Mouse (Mus musculus) large intestine, adult 2 months (tissue): ENCODE results near the gene Hist1h1a. TPM values are rescaled to one million over a fixed set of nuclear protein-coding genes. Genes with fewer than 3 reads are reported as not detected.
"Not testable (repeated sequence)": the region's sequence is repeated elsewhere in the genome, so short reads cannot be mapped to it uniquely, and the experiment has no call there.

Experiments used
- DNase-seq: peaks from one replicate; pipeline ENCODE4 v3.0.0-alpha.2; 2012; ENCODE audit warnings: low read depth, low spot score
- WGBS: fragments of 180-500 bp; shearing (Covaris S2); methylation state at CpG from one replicate; pipeline ENCODE4 v1.1.7; 2018; 5-methylcytosine and 5-hydroxymethylcytosine counted together
- polyA plus RNA-seq: library from polyadenylated mRNA; depleted of rRNA; stranded (reverse); fragments of >200 nt; gene quantifications from 2 replicates; pipeline ENCODE4 v1.2.3, GENCODE M21; 2012

The Hist1h1a gene
- polyA plus RNA-seq, 1 experiment, result 1.3 TPM

DNA sequence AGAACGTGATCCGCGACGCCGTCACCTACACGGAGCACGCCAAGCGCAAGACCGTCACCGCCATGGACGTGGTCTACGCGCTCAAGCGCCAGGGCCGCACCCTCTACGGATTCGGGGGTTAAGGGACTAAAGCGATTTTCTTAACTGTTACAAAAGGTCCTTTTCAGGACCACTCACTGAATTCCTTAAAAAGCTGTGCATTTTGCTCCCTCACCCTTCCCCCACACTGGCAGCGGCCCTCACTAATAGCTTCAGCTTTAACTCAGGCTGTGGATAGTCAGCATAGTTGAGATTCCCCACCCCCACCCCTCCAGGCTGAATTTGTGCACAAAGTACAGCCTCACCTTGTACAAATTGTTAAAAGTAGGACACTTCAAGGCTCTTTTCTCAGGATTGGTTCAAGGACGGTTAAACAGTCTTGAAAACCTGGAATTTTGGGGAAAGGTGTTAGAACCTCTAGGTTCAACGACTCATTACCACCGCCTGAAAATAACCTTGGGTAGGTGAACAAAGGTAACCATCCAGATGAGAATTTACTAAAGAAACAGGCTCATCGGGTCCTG lies 6.2 kb upstream of the Hist1h1a start:
- no peak for DNase-seq
- under 1% methylated on average over 18 of the region's 23 CpGs for WGBS

DNA sequence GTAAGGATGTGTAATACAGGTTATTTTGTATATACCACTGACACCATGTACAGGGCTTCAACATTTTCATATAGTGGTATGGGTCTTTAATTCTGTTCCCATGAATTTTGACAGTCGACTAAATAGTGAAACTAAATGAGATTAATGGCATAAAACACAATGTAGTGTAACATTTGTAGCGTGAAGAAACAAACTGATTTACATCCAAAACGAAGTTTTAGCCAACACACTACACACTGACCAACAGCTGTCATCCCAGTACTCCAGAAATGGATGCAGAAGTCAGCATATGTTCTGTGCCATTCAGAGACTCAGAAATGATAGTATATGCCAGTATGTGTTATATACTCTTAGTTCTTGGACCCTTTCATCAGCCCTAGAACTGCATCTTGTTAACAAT lies 5.5 kb upstream of the Hist1h1a start:
- 41% methylated on average over 3 of the region's 3 CpGs for WGBS

DNA sequence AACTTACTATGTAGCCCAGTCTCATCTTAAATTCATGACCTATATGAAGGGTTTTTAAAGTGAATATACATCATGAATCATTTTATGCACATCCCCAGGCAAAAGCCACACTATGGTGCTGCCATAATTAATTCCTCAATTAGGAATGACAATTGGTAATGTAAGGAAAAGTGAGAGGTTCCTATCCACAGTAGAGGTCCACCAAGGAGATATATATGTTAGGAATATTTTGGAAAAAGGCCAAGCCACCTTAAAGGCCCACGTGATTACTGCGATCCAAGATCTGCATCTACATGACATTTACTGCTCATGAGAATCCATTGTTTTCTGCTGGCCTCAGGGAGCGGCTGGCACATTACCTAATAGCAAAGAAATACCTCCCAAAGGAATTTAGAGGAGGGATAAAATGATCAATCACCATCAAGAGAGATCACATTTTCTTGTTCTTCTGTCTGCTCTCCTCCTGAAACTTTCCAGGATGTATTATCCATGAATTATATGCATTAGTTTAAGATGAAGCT lies 4.2 kb upstream of the Hist1h1a start:
- 85% methylated on average over 3 of the region's 3 CpGs for WGBS
- DNase-seq, result no peak

More for the DNA sequence above, 5.5 kb upstream of the Hist1h1a start:
- no peak for DNase-seq

DNA sequence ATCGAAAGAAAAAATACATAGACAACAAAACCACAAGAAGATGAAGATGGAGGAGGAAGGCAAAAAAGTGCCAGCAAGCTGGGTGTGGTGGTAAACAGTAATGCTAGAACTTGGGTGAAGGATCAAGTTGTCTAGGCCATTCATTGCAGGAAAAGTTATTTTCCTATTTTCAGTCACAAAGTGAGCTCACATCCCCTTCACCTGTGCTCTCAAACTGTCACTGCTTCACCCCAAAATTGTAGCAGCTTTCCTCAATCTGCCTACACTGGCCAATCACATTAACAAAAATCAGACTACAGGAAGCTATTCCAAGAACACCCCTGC lies 3.6 kb upstream of the Hist1h1a start:
- DNase-seq, result no peak
- WGBS, result 67% methylated on average over 1 of the region's 1 CpGs

DNA sequence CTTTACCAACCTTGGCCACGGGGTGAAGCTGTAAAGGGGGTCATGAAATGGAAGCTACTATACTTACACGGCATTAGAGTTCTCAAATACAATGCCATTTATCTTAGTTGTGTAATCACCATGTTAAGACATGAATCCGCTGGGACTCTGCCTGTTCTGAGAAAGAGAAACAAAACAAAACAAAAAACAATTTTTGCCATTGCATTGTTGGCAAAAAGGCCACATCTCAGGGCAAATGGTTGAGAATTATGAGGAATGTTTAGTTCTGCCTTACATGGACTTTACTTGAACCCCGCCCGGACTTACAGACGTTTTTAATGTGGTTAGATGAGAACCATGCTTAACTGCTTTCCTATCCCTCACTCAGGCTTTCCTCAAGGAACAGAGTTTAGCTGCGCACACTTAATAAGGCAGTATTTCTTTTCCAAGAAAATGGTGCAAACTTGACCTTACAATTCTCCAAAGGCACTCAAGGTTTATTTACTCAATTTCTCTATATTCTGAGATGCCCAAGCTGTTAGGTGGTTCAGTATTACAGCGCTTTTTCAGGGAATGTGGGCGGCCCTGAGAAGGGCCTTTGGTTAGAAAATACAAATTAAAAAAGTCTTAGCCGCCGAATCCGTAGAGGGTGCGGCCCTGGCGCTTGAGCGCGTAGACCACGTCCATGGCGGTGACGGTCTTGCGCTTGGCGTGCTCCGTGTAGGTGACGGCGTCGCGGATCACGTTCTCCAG lies 3.1 kb upstream of the Hist1h1a start:
- 2% methylated on average over 26 of the region's 27 CpGs for WGBS
- DNase-seq, result no peak

DNA sequence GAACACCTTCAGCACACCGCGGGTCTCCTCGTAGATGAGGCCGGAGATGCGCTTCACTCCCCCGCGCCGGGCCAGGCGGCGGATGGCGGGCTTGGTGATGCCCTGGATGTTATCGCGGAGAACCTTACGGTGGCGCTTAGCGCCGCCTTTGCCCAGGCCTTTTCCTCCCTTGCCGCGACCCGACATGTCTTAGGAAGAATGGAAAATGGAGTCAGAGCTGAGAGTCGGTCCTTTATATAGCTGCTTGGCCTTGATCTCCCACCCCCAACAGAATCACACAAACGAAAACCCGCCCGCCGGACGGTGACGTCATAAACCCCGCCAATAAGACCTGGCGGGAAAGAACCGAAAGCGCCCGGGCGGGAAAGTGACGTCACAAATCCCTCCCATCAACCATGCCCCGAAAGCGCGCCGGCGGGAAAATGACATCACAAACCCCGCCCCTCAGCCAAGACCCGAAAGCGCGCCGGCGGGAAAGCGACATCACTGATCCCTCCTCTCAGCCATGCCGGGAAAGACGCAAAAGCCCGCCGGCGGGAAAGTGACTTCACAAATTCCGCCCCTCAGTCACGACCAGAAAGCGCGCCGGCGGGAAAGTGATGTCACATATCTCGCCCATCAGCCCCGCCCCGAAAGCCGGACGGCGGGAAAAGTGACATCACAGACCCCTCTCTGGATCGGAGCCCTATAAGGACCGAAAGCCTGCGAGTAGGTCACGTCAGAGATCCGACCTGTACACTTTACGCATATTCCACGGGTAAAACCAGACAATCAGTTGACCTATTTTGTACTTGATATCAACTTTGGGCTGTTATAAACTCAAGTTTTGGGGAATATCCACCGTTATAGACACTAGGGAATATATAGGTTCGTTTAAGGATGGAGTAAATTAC lies 2.2 kb upstream of the Hist1h1a start, which contains the start of gene Hist1h4a:
Gene Hist1h4a (minus strand): TSS at position 259 of the 893 bp plus-strand sequence.
- WGBS, result 1% methylated on average over 68 of the region's 72 CpGs
- peak; percentile 88 for DNase-seq

DNA sequence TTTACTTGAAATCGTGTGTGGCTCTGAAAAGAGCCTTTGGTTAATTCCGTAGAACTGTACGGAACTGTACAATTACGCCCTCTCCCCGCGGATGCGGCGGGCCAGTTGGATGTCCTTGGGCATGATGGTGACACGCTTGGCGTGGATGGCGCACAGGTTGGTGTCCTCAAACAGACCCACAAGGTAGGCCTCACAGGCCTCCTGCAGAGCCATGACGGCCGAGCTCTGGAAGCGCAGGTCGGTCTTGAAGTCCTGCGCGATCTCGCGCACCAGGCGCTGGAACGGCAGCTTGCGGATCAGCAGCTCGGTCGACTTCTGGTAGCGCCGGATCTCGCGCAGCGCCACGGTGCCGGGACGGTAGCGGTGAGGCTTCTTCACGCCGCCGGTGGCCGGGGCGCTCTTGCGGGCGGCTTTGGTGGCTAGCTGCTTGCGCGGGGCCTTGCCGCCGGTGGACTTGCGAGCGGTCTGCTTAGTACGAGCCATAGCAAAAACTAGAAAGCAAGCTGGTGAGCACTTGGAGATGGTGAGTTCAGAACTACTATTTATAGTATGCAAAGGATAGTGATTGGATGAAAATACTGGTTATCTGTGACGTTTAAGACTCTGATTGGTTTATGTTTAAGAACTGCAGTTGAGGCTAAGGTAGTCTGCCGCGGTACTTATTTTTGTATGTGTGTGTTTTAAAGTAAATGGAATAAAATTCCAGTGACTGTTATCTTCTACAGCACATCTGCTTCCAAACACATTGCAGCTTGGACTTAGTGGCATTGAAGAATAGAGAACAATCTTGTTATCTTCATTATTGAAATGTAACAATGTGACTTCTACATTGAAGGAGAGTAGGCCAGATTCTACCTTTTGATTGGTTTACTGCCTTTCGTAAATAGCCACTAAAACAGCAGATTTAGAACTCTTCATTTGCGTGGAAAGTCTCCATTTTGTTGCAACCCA lies 1.3 kb upstream of the Hist1h1a start, which contains the start of gene Hist1h3a:
Gene Hist1h3a (minus strand): TSS at position 516 of the 951 bp plus-strand sequence.
- WGBS, result under 1% methylated on average over 32 of the region's 52 CpGs
- not testable (repeated sequence) for DNase-seq

DNA sequence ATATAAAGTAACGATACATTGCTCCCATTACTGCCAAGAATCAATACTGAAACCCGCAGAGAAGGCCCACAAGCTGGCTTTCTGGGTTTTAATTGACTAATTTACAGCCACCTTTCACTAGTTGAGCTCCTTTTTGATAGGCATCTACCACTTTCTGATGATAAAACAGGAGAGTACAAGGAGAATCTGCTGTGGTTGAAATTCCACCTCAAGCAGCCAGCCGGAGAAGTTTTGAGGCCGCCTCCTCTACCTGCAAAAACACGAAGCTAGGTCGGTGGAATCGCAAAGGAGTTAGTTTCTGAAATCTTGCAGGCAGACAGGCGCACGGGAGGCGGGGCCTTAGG lies 252 bp upstream of the Hist1h1a start:
- no peak for DNase-seq
- WGBS, result under 1% methylated on average over 10 of the region's 10 CpGs

DNA sequence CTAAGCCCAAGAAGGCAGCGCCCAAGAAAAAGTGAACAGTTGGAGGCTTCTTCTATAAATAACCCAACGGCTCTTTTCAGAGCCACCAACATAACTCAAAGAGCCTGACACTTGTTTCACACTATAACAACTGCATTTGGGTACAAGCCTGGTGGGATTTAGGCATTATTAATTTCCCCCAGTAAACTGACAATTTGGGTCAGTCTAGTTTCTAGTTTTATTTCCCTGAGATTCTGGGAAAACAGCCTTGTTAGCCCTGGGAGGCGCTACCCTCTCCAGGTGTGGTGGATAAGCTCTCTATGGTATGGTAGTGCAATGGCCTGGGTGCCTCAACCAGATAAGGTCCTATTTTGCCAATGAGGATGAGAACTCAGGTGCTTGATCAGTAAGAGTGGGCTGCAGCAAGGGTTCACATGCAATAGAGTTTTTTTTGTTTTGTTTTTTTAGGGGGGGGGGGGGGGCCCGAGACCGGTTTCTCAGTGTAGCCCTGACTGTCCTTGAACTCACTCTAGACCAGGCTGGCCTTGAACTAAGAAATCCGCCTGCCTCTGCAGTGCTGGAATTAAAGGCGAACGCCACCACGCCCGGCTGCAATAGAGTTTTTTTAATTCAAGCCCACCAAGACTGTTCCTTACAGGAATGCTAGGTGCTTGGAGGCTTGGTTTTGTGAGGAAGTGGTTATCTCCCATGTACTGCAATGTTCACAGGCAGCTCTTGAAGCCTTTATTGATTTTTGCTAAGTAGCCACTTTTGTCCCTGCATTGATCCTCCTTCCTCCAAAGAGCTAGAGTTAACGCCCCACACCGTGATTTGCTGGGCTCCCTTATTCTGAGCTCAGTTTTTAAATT lies 1.1 kb downstream of the Hist1h1a start:
- no peak for DNase-seq
- WGBS, result 61% methylated on average over 12 of the region's 12 CpGs

DNA sequence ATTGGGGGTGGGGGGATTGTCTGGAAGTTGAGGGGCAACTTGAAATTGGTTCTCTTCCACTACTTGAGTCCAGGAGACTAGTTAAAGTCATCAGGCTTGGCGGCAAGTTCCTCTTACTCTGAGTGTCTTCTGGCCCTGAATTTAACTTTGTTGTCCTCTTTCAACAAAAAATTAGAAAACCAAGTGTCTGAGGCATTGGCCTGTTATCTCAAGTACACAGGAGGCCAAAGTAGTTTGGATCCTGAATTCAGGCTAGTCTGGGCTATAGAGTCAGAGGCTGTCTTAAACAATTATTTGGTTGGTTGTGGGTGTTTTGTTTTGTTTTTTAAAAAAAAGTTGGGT lies 1.7 kb downstream of the Hist1h1a start:
- DNase-seq, result no peak
- 92% methylated on average over 1 of the region's 1 CpGs for WGBS

DNA sequence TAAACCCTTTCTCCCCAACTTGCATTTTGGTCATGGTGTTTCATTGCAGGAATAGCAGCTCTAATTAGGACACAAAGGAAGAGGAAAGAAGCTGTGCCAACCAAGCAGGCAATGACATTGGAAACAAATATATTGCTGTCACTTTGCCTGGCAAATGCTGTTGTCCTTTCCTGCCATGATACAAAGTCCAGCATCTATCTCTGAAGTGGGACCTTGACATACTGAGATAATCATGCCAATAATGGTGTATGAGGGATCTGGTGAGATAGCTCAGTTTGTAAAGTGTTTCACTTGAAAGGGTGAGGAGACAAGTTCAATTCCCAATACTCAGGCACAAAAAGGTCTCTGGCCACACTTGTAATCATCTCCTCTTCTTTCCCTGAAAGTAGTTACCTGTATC lies 3.3 kb downstream of the Hist1h1a start:
- DNase-seq, result no peak

DNA sequence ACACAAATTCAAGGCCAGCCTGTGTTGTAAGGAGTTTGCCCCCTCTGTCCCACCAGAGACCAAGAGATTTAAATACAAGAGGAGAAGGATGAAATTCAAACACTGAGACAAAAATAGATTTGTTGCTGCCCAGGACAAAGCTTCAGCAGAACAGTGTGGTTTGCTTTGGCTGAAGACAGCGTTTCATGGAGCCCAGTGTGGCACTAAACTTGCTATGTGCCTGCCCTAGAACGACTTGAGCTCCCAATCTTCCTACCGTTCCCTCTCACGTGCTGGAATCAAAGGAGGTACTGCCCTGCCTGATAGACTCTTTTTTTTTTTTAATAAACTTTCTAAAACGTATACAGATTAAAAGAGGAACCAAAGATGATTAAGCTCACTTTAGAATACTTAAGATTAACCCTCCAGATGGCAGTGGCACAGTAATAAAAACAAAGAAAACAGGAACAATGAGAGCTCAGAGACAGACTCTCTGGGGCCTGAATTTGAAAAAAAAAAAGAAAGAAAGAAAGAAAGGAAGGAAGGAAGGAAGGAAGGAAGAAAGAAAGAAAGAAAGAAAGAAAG lies 5.5 kb downstream of the Hist1h1a start:
- no peak for DNase-seq
- WGBS, result 48% methylated on average over 5 of the region's 5 CpGs

DNA sequence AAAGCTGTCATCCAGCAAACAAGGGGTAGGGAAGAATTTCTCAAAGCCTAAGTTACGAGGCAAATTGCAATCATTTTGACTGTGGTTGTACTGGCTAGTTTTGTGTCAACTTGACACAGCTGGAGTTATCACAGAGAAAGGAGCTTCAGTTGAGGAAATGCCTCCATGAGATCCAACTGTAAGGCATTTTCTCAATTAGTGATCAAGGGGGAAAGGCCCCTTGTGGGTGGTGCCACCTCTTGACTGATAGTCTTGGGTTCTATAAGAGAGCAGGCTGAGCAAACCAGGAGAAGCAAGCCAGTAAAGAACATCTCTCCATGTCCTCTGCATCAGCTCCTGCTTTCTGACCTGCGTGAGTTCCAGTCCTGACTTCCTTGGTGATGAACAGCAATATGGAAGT lies 6.1 kb downstream of the Hist1h1a start, which contains the start of gene Trim38:
Gene Trim38 (plus strand): TSS at position 301 of the 400 bp plus-strand sequence.
- WGBS, result 93% methylated on average over 2 of the region's 2 CpGs
- not testable (repeated sequence) for DNase-seq

DNA sequence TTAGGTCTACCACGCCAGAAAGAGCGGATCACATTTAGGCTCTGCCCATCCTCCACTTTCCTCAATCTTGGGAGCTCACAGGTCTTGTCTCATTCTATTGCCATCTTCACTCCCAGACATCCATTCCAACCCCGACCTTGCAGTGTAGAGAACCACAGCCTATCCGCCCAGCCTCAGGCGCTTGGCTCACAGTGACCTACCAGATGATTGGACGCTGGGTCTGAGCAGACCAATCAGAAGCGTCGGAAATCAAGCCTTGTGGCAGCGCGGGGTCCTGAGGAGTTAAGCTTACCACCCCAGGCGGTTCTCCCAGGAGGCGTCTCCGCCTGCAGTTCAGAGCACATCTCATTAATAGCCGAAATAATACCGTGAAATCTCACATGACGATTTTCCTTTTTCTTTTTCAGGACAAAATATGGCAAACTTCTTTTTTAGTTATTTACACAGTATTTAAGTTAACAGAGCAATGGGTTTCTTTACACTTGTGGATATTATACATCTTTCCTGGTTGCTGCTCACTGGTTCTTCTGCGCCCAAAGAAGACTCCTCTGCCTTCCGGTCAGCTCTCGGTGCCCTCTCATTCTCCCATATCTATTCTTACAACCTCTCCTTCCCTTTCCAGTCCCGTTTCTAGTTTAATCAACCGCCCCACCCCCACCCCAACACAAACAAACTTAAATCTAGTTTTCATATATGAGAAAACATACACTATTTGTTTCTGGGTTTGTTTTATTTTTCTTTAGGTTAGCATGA lies 9.3 kb downstream of the Hist1h1a start:
- WGBS, result 41% methylated on average over 21 of the region's 21 CpGs
- DNase-seq, result no peak

DNA sequence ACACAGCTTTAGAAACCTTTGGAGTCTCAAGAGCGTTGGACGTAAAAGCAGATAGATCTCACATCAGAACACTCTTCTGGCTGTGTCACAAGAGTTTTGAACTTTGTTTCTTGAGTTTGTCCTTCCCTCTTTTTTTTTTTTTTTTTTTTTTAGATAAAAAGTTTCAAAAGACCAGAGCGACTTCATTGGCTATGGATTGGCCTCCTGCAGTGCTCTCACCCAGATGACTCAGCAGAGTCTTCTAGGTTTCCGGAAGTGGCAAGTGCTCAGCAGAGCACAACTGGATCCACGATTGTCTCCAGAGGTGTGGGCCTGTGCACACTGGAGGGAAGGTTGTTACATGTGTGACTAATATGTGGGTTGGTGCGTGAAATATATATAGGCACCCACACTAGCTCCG lies 14.9 kb downstream of the Hist1h1a start:
- WGBS, result 92% methylated on average over 7 of the region's 7 CpGs
- DNase-seq, result no peak

DNA sequence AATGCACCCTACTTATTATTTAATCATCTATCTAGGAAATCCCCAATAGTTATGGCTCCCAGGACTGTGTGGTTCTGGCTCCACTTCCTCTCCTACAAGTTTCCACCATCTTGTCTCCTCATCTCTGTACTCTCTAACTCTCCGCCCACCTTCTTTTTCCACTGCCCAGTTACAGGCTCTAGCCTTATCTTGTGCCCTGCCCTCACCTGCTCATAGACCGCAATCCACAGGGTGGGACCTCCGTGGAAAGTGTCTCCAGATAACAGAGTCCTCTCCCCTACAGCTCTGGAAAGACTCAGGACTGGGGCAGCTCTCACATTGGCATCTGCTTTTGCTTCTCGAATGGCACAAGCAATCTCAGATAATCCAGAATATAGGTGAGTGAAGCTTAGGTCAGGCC lies 15.6 kb downstream of the Hist1h1a start:
- WGBS, result 55% methylated on average over 4 of the region's 4 CpGs
- DNase-seq, result no peak

DNA sequence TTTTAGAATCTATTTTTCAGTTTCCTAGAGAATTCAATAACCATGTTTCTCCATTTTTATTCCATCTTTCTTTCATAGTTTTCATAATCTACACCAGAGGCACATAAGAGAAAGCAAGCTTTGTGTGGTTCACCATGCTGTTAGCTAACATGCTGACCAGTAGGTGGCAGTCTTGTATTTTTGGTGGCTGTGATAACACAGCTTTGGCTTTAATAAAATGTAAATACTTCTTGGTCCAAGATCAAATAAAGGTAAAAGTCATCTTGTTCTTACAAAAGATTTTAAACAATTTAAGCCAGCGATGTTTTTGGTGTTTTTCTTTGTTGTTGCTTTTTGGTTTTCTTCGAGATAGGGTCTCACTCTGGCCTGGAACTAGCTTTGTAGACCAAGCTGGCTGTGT lies 29.1 kb downstream of the Hist1h1a start:
- 32% methylated on average over 2 of the region's 2 CpGs for WGBS
- DNase-seq, result peak; percentile 40

DNA sequence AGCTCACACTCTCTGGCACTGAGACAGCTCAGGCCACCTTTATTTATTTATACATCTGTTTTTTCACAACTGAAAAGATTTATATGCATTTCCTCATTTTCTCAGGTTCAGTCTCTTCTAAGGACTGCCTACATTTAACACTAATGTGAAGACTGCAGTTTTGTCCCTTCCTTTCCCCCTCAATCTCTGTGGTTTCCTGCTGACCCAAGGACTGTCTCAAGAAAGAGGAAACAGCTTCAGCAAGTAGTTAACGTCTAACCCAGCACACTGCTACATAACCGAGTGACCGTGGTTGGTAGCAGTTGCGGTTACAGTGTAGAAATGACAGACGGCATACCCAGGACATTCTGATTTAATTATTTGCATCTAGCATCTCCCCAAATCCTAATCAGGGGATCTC lies 35.9 kb downstream of the Hist1h1a start:
- WGBS, result 63% methylated on average over 5 of the region's 5 CpGs
- no peak for DNase-seq
